Mouse (Mus musculus): ENCODE results near the gene Coro2a.
"Not testable (repeated sequence)": the region's sequence is repeated elsewhere in the genome, so short reads cannot be mapped to it uniquely, and the experiment has no call there.

The Coro2a gene

GRCm38 (mm10) chr4:46582024-46582423 lies 20.0 kb downstream of the Coro2a start:
- not testable (repeated sequence) for DNase-seq

GRCm38 (mm10) chr4:46581577-46581976 lies 20.4 kb downstream of the Coro2a start:
- not testable (repeated sequence) for DNase-seq

- DNase-seq, result not testable (repeated sequence)
Observed at GRCm38 (mm10) chr4:46580799-46581243, 21.2 kb downstream of the Coro2a start.

GRCm38 (mm10) chr4:46578796-46579346 lies 23.1 kb downstream of the Coro2a start:
- DNase-seq, result not testable (repeated sequence)

GRCm38 (mm10) chr4:46578228-46578627 lies 23.8 kb downstream of the Coro2a start:
- no peak for DNase-seq

GRCm38 (mm10) chr4:46575509-46576284 lies 26.3 kb downstream of the Coro2a start:
- DNase-seq, result not testable (repeated sequence)

GRCm38 (mm10) chr4:46574841-46575240 lies 27.2 kb downstream of the Coro2a start:
- no peak for DNase-seq

GRCm38 (mm10) chr4:46574024-46574753 lies 27.8 kb downstream of the Coro2a start:
- DNase-seq, result no peak

GRCm38 (mm10) chr4:46572616-46573015 lies 29.4 kb downstream of the Coro2a start:
- no peak for DNase-seq

GRCm38 (mm10) chr4:46571744-46572143 lies 30.3 kb downstream of the Coro2a start:
- no peak for DNase-seq

GRCm38 (mm10) chr4:46569671-46570070 lies 32.3 kb downstream of the Coro2a start:
- no peak for DNase-seq

GRCm38 (mm10) chr4:46568169-46568568 lies 33.8 kb downstream of the Coro2a start:
- no peak for DNase-seq

GRCm38 (mm10) chr4:46566931-46567671 lies 34.9 kb downstream of the Coro2a start:
- DNase-seq, result no peak

- DNase-seq, result no peak
Observed at GRCm38 (mm10) chr4:46565393-46565955, 36.5 kb downstream of the Coro2a start.

GRCm38 (mm10) chr4:46564247-46564646 lies 37.8 kb downstream of the Coro2a start:
- DNase-seq, result no peak

- DNase-seq, result peak; percentile 44
Observed at GRCm38 (mm10) chr4:46563847-46564246, 38.2 kb downstream of the Coro2a start.

GRCm38 (mm10) chr4:46562841-46563240 lies 39.2 kb downstream of the Coro2a start:
- DNase-seq, result no peak

- no peak for DNase-seq
Observed at GRCm38 (mm10) chr4:46562037-46562436, 40.0 kb downstream of the Coro2a start.

- DNase-seq, result no peak
Observed at GRCm38 (mm10) chr4:46560069-46560705, 41.8 kb downstream of the Coro2a start.

- DNase-seq, result no peak
Observed at GRCm38 (mm10) chr4:46558672-46559667, 43.0 kb downstream of the Coro2a start.

GRCm38 (mm10) chr4:46556933-46557332 lies 45.1 kb downstream of the Coro2a start:
- DNase-seq, result no peak
